Mouse (Mus musculus): Measurements from ENCODE around the gene Neurog2. TPM values are rescaled to one million over a fixed set of nuclear protein-coding genes. Genes with fewer than 3 reads are reported as not detected.

The Neurog2 gene
- polyA plus RNA-seq, 3 experiments from 2014 or later, result not detected

GRCm38 (mm10) chr3:127646156-127646825, 13.4 kb downstream of the Neurog2 start:
- no peak for ATAC-seq

- no peak for ATAC-seq
These were observed 19.1 kb downstream of the Neurog2 start for GRCm38 (mm10) chr3:127651742-127652653.

DNA sequence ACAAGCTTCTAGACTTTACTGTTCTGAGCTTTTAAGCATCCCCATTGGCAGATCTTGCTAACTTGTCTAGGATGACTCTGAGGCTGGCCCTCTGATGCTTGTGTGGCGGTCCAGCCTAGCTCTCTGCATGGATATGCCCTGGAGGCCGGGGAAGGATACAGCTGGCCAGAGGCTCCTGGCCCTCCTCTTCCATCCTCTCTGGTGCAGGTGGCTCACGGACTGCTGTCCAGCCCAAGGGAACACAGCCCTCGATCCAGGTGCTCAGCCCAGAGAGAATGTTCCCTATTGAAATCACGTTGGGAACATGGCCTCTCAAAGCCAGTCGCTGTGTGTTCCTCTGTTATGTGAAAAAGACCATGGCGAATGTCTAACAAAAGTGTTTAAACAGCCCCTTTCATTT, 27.8 kb downstream of the Neurog2 start:
- no peak for ATAC-seq

DNA sequence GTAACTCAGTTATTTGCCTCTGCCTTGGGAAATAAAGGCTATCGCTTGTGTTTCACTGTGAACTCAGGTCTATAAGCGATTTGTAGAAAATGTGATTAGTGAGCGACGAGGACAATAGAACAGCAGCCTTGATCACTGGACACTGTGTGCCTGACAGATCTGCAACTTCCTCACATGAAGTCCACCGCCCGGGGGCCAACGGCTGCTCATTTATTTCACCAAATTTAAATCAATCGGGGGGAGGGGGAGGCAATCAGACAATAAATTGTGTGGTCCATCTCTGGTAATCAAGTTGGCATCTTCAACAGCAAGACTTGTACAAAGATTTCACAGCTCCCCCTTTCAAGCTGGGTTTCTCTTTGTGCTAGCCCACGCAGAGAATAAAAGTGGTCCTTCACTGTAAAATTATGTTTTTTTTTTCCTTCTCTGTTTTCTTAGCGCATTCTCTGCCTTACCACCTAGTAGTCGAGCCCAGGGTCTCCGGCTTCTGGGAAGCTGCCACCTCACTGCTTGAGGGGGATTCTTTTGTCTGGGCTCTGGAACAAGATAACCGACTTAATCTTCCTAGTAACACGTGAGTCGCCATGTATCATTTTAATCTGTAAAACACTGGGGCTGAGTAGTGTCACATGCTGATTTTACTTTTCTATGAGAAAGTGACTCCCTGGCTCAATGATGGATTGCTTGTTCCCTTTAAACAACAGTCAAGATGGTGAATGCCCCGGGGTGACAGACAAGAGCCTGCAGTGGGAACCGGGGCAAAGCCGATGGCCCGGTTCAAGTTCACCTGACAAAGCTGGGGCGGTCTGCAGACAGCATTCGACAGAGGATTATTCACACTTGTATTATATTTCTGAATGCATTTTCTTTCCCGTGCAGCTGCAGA, 29.0 kb downstream of the Neurog2 start:
- ATAC-seq, result no peak

DNA sequence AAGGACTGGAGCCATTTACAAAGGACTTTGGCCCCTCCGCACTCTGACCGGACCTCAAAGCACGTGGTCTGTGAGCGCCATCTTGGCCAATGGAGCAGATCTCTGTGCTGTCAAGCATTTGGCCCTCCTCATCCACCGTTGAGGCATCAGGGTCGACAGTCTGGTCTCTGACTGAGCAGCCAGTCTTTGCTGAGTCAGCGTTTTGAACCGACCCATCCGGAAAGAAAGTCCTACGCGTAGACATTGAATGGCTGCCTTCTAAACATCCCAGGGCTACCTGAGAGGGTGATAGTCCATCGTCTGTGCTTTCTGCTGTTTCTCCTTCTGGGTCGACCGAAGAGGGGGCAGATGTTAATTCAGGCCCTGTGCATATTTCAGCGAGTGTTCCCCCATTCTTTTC, 46.8 kb downstream of the Neurog2 start:
- ATAC-seq, result no peak

Other genes with a start within 250 kb of the Neurog2 start
- under 1 TPM in 2 of 3 experiments, not detected in 1; 0.41 to 0.54 TPM for gene Ank2, start 133.8 kb upstream of the Neurog2 start, polyA plus RNA-seq (2017; shearing (Covaris generic))
- 100 to 1,000 TPM in 1 of 3 experiments, 10 to 100 TPM in 2; 77.8 to 106 (median 78.8) TPM for gene Larp7, start 79.8 kb upstream of the Neurog2 start, polyA plus RNA-seq (2017; shearing (Covaris generic))
- 1 to 10 TPM; 3.7 to 7.9 (median 4.7) TPM for gene Zgrf1, start 79.6 kb upstream of the Neurog2 start, polyA plus RNA-seq (2017; shearing (Covaris generic))
- gene Alpk1, start 147.4 kb downstream of the Neurog2 start, polyA plus RNA-seq (2017; shearing (Covaris generic)), result under 1 TPM in 2 of 3 experiments, not detected in 1; 0.55 to 0.57 TPM
- gene Tifa, start 156.7 kb downstream of the Neurog2 start, polyA plus RNA-seq (2017; shearing (Covaris generic)), result 1 to 10 TPM in 1 of 3 experiments, under 1 TPM in 1, not detected in 1; 0.88 to 1.5 TPM
- gene Ap1ar, start 204.4 kb downstream of the Neurog2 start, polyA plus RNA-seq (2017; shearing (Covaris generic)), result 10 to 100 TPM; 22.7 to 25.8 (median 24.0) TPM